Mouse (Mus musculus): ENCODE data around the gene Alg3. TPM values are rescaled to one million over a fixed set of nuclear protein-coding genes. Genes with fewer than 3 reads are reported as not detected.

Gene Alg3
- 41.3 and 43.3 TPM in 2 replicates for polyA plus RNA-seq (2015; fragmentation: Nextera tagmentation; extraction: Ambion mirVana)

- H3K4me2 ChIP-seq: peak within 1 kb of the TSS; percentile 90
- H3K4me1 ChIP-seq (replicated peaks): peaks cover 31% of the 10 kb centered on the region
- peak; percentile 94 for ATAC-seq (ENCODE audit: low FRiP score)
- H3K36me3 ChIP-seq: peaks cover 27% of the 10 kb centered on the region
- peak within 1 kb of the TSS; percentile 87 for H3K9ac ChIP-seq
- peak within 1 kb of the TSS; percentile 91 for H3K27ac ChIP-seq
- 3% methylated on average over 41 of the region's 41 CpGs for WGBS
- H3K27me3 ChIP-seq: no peaks in the 10 kb centered on the region
- peak within 1 kb of the TSS; percentile 86 for H3K4me3 ChIP-seq
- no peaks in the 10 kb centered on the region for H3K9me3 ChIP-seq
Measured at GRCm38 (mm10) chr16:20611357-20612227, at the start of gene Alg3, which contains the start of the genes Eef1akmt4 and Gm49333. Gene Alg3, minus strand, starts transcription at chr16:20611735. Gene Eef1akmt4, plus strand, starts transcription at chr16:20611593. Gene Gm49333, plus strand, starts transcription at chr16:20611610.

GRCm38 (mm10) chr16:20657661-20658060 is 46.1 kb upstream of the Alg3 start:
- H3K27ac ChIP-seq: no peak overlapping the region
- peaks cover 86% of the 10 kb centered on the region for H3K36me3 ChIP-seq
- no peak overlapping the region for H3K4me2 ChIP-seq
- peaks cover 13% of the 10 kb centered on the region for H3K4me1 ChIP-seq (replicated peaks)
- no peak for ATAC-seq (ENCODE audit: low FRiP score)
- no peak overlapping the region for H3K9ac ChIP-seq
- WGBS: 93% methylated on average over 4 of the region's 4 CpGs
- no peaks in the 10 kb centered on the region for H3K27me3 ChIP-seq
- no peak overlapping the region for H3K4me3 ChIP-seq
- H3K9me3 ChIP-seq: no peaks in the 10 kb centered on the region

GRCm38 (mm10) chr16:20653315-20653714 is 41.8 kb upstream of the Alg3 start:
- peak overlapping the region; percentile 89 for H3K4me2 ChIP-seq
- H3K4me3 ChIP-seq: no peak overlapping the region
- H3K9ac ChIP-seq: no peak overlapping the region
- ATAC-seq (ENCODE audit: low FRiP score): no peak
- no peak overlapping the region for H3K27ac ChIP-seq
- 49% methylated on average over 2 of the region's 2 CpGs for WGBS
- H3K4me1 ChIP-seq (replicated peaks): peaks cover 24% of the 10 kb centered on the region
- H3K27me3 ChIP-seq: no peaks in the 10 kb centered on the region
- peaks cover 43% of the 10 kb centered on the region for H3K36me3 ChIP-seq
- no peaks in the 10 kb centered on the region for H3K9me3 ChIP-seq

GRCm38 (mm10) chr16:20651947-20652310 is 40.4 kb upstream of the Alg3 start:
- ATAC-seq (ENCODE audit: low FRiP score): no peak
- H3K4me1 ChIP-seq (replicated peaks): peaks cover 24% of the 10 kb centered on the region

GRCm38 (mm10) chr16:20651076-20651946 is 39.8 kb upstream of the Alg3 start, which contains the start of gene Psmd2:
Gene Psmd2, plus strand, starts transcription at chr16:20651652.
- H3K9ac ChIP-seq: peak within 1 kb of the TSS; percentile 96
- WGBS: 2% methylated on average over 46 of the region's 46 CpGs
- ATAC-seq (ENCODE audit: low FRiP score): peak; percentile 96
- peak within 1 kb of the TSS; percentile 89 for H3K4me2 ChIP-seq
- peaks cover 23% of the 10 kb centered on the region for H3K36me3 ChIP-seq
- H3K4me3 ChIP-seq: peak within 1 kb of the TSS; percentile 89
- peak within 1 kb of the TSS; percentile 83 for H3K27ac ChIP-seq
- no peaks in the 10 kb centered on the region for H3K27me3 ChIP-seq
- H3K4me1 ChIP-seq (replicated peaks): peaks cover 24% of the 10 kb centered on the region
- no peaks in the 10 kb centered on the region for H3K9me3 ChIP-seq

More at GRCm38 (mm10) chr16:20651947-20652310, 40.4 kb upstream of the Alg3 start:
- Histone ChIP-seq H3K27ac (peak overlapping the region; percentile 83), H3K4me2 (peak overlapping the region; percentile 89), H3K36me3 (peaks cover 29% of the 10 kb centered on the region), H3K9ac (peak overlapping the region; percentile 96), H3K27me3 (no peaks in the 10 kb centered on the region), H3K9me3 (no peaks in the 10 kb centered on the region), H3K4me3 (peak overlapping the region; percentile 89)
- 12% methylated on average over 12 of the region's 12 CpGs for WGBS

- ATAC-seq (ENCODE audit: low FRiP score): no peak
- H3K36me3 ChIP-seq: peaks cover 7% of the 10 kb centered on the region
- H3K4me3 ChIP-seq: no peak overlapping the region
- H3K4me1 ChIP-seq (replicated peaks): no peaks in the 10 kb centered on the region
- H3K9ac ChIP-seq: no peak overlapping the region; the same call in 1 of the 2 replicates
- WGBS: 89% methylated on average over 7 of the region's 7 CpGs
- H3K9me3 ChIP-seq: no peaks in the 10 kb centered on the region
- no peak overlapping the region for H3K4me2 ChIP-seq
- H3K27me3 ChIP-seq: no peaks in the 10 kb centered on the region
- no peak overlapping the region for H3K27ac ChIP-seq
Measured at GRCm38 (mm10) chr16:20643911-20644310, 32.4 kb upstream of the Alg3 start.

- Histone ChIP-seq H3K27me3 (no peaks in the 10 kb centered on the region), H3K36me3 (peaks cover 7% of the 10 kb centered on the region), H3K9ac (no peak overlapping the region), H3K4me1 (replicated peaks) (0 out of 2 replicates have a peak, but pooled peaks cover 7% of the 10 kb centered on the region), H3K4me3 (no peak overlapping the region), H3K9me3 (no peaks in the 10 kb centered on the region), H3K27ac (no peak overlapping the region), H3K4me2 (no peak overlapping the region)
- no peak for ATAC-seq (ENCODE audit: low FRiP score)
- WGBS: 1% methylated on average over 8 of the region's 8 CpGs
Measured at GRCm38 (mm10) chr16:20642161-20642560, 30.6 kb upstream of the Alg3 start.

GRCm38 (mm10) chr16:20638367-20638766 is 26.8 kb upstream of the Alg3 start:
- ATAC-seq (ENCODE audit: low FRiP score): no peak
- Histone ChIP-seq H3K36me3 (peaks cover 10% of the 10 kb centered on the region; the same call in 1 of the 2 replicates), H3K4me3 (no peak overlapping the region), H3K4me2 (no peak overlapping the region), H3K9ac (0 out of 2 replicates have a peak overlapping the region, but pooled peaks have one; percentile 5), H3K27me3 (no peaks in the 10 kb centered on the region), H3K27ac (no peak overlapping the region), H3K9me3 (no peaks in the 10 kb centered on the region), H3K4me1 (replicated peaks) (0 out of 2 replicates have a peak, but pooled peaks cover 7% of the 10 kb centered on the region)
- 81% methylated on average over 8 of the region's 8 CpGs for WGBS

GRCm38 (mm10) chr16:20637410-20637809 is 25.9 kb upstream of the Alg3 start:
- ATAC-seq (ENCODE audit: low FRiP score): no peak
- no peaks in the 10 kb centered on the region for H3K27me3 ChIP-seq
- 0 out of 2 replicates have a peak, but pooled peaks cover 7% of the 10 kb centered on the region for H3K4me1 ChIP-seq (replicated peaks)
- H3K36me3 ChIP-seq: peaks cover 17% of the 10 kb centered on the region
- 82% methylated on average over 8 of the region's 8 CpGs for WGBS
- H3K4me2 ChIP-seq: no peak overlapping the region
- no peaks in the 10 kb centered on the region for H3K9me3 ChIP-seq
- no peak overlapping the region for H3K4me3 ChIP-seq
- H3K27ac ChIP-seq: no peak overlapping the region
- H3K9ac ChIP-seq: no peak overlapping the region

- Histone ChIP-seq H3K9ac (peak within 1 kb of the TSS; percentile 84), H3K36me3 (peaks cover 8% of the 10 kb centered on the region), H3K9me3 (no peaks in the 10 kb centered on the region), H3K4me3 (peak within 1 kb of the TSS; percentile 67), H3K4me2 (peak within 1 kb of the TSS; percentile 90), H3K27ac (peak within 1 kb of the TSS; percentile 66), H3K27me3 (no peaks in the 10 kb centered on the region), H3K4me1 (replicated peaks) (peaks cover 21% of the 10 kb centered on the region)
- ATAC-seq (ENCODE audit: low FRiP score): peak; percentile 67
- 7% methylated on average over 49 of the region's 54 CpGs for WGBS
Measured at GRCm38 (mm10) chr16:20629731-20630634, 18.4 kb upstream of the Alg3 start, which contains the start of gene Ece2. Gene Ece2, plus strand, starts transcription at chr16:20629828.

- peak overlapping the region; percentile 67; the same call in 1 of the 2 replicates for H3K4me3 ChIP-seq
- H3K27ac ChIP-seq: peak overlapping the region; percentile 35; the same call in 1 of the 2 replicates
- peak overlapping the region; percentile 90 for H3K4me2 ChIP-seq
- peaks cover 21% of the 10 kb centered on the region for H3K4me1 ChIP-seq (replicated peaks)
- WGBS: 52% methylated on average over 11 of the region's 11 CpGs
- no peak for ATAC-seq (ENCODE audit: low FRiP score)
- H3K36me3 ChIP-seq: peaks cover 8% of the 10 kb centered on the region
- H3K9me3 ChIP-seq: no peaks in the 10 kb centered on the region
- no peaks in the 10 kb centered on the region for H3K27me3 ChIP-seq
- 0 out of 2 replicates have a peak overlapping the region, but pooled peaks have one; percentile 84 for H3K9ac ChIP-seq
Measured at GRCm38 (mm10) chr16:20628871-20629391, 17.4 kb upstream of the Alg3 start.
